Mouse (Mus musculus) stomach, postnatal 0 days (tissue): ENCODE results near the gene Dnah2.
"Not testable (repeated sequence)": the region's sequence is repeated elsewhere in the genome, so short reads cannot be mapped to it uniquely, and the experiment has no call there.

Source experiments
- CTCF ChIP-seq: IDR thresholded peaks from 2 replicates; pipeline ENCODE4 v1.5.1; 2016; ENCODE audit warnings: antibody characterized with exemption, low read depth, mild to moderate bottlenecking, moderate library complexity
- EP300 ChIP-seq: optimal IDR thresholded peaks from 2 replicates; pipeline ENCODE3; 2016; ENCODE audit warnings: antibody characterized with exemption

DNA sequence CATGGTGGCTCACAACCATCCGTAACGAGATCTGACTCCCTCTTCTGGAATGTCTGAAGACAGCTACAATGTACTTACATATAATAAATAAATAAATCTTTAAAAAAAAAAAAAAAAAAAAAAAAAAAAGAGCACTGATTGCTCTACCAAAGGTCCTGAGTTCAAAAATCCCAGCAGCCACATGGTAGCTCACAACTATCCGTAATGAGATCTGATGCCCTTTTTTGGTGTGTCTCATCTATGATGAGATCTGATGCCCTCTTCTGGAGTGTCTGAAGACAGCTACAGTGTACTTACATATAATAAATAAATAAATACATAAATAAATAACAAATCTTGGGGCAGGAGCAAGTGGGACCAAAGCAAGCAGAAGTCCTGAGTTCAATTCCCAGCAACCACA, 7.2 kb downstream of the Dnah2 start:
- not testable (repeated sequence) for TF ChIP-seq CTCF, EP300
